Mouse (Mus musculus) right cerebral cortex, postnatal 14 days (tissue): ENCODE measurements around the gene Fitm2.
A peak's percentile ranks its signal among the peaks of the same experiment; 100 is the strongest.

Experiments
- DNase-seq: peaks from one replicate; pipeline ENCODE4 v3.0.0; 2022

Gene Fitm2

GRCm38 (mm10) chr2:163420366-163420886 lies 52.0 kb downstream of the Fitm2 start:
- no peak for DNase-seq

GRCm38 (mm10) chr2:163419346-163420045 lies 52.9 kb downstream of the Fitm2 start:
- peak; percentile 99 for DNase-seq

GRCm38 (mm10) chr2:163418841-163419345 lies 53.5 kb downstream of the Fitm2 start:
- DNase-seq, result peak; percentile 23

- DNase-seq, result no peak
Observed at GRCm38 (mm10) chr2:163417830-163418229, 54.6 kb downstream of the Fitm2 start.

DNA sequence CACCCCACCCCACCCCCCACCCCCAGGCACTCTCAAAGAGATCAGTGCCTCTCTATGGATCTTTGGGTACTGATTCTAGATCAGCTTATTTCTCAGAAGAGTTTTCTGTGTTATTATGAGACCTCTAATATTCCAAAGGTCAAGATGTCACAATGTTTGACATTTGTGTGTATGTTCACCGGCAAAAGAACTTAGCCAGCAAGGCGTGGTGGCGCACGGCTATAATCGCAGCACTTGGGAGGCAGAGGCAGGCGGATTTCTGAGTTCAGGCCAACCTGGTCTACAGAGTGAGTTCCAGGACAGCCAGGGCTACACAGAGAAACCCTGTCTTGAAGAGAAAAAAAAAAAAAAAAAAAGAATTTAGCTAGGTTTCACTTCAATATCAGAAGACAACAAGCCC lies 55.4 kb downstream of the Fitm2 start:
- no peak for DNase-seq
